In genomic region chr17:25592336-25592735, GRCm38 (mm10) we compare ENCODE assay signal across 15 mouse cellular contexts. TPM values are rescaled to one million over a fixed set of nuclear protein-coding genes. Genes with fewer than 3 reads are reported as not detected.
A peak's percentile ranks its signal among the peaks of the same experiment; 100 is the strongest.
DNase-seq lines count a peak whose midpoint lies in the region; ATAC-seq and TF ChIP-seq lines count a peak whose summit lies in the region.
"Had no signal": no experiment of that assay in that cellular context is flagged by ENCODE, and none has a peak within 500 bp of the region (broad histone marks: within the 10 kb centered on the region; RNA-seq: fewer than 3 reads in every experiment).

No protein-coding gene starts in this region.

- no peaks in the 10 kb centered on the region for H3K9me3 ChIP-seq in liver, embryonic 12.5 days (replicated peaks)
- H3K9me3 ChIP-seq in liver, postnatal 0 days (ENCODE audit: low read length): no peaks in the 10 kb centered on the region

- intact Hi-C loops in heart, postnatal 10 days (cut with DNase I): loop anchor here (10.0 kb wide), 1 partner anchor 212 kb away; the partner anchor contains the start of gene Fbxl16
- intact Hi-C loops in gastrocnemius, postnatal 36 days (cut with DNase I): no loop called here

- ATAC-seq in liver, embryonic 12.5 days: no peak
- ATAC-seq in liver, postnatal 0 days: no peak
- ATAC-seq in megakaryocyte, adult 5-6 weeks (ENCODE audit: poor library complexity, severe bottlenecking): no peak

- 0 out of 2 replicates have a peak overlapping the region, but pooled peaks have one; percentile 2 for H3K9ac ChIP-seq in liver, embryonic 12.5 days
- no peak overlapping the region for H3K9ac ChIP-seq in liver, postnatal 0 days (replicated peaks)
- H3K9ac ChIP-seq: forebrain, embryonic 12.5 days; limb, embryonic 15.5 days had no signal

- no peak overlapping the region for H3K27ac ChIP-seq in liver, embryonic 12.5 days
- no peak overlapping the region for H3K27ac ChIP-seq in liver, postnatal 0 days (ENCODE audit: low read depth)
- H3K27ac ChIP-seq: forebrain, embryonic 12.5 days; limb, embryonic 15.5 days had no signal

- H3K36me3 ChIP-seq in liver, embryonic 12.5 days: peaks cover 51% of the 10 kb centered on the region
- peaks cover 13% of the 10 kb centered on the region; the same call in 1 of the 2 replicates for H3K36me3 ChIP-seq in liver, postnatal 0 days (replicated peaks; ENCODE audit: insufficient read depth, low read length)

- no peak overlapping the region for H3K4me3 ChIP-seq in liver, embryonic 12.5 days
- H3K4me3 ChIP-seq in liver, postnatal 0 days (ENCODE audit: low read depth, low read length): no peak overlapping the region
- H3K4me3 ChIP-seq: forebrain, embryonic 12.5 days; limb, embryonic 15.5 days had no signal

- no peaks in the 10 kb centered on the region for H3K27me3 ChIP-seq in liver, embryonic 12.5 days (replicated peaks)
- H3K27me3 ChIP-seq in liver, postnatal 0 days (ENCODE audit: insufficient read depth, low read length): no peaks in the 10 kb centered on the region
- H3K27me3 ChIP-seq: forebrain, embryonic 12.5 days had no signal

- H3K4me1 ChIP-seq in liver, embryonic 12.5 days: 0 out of 2 replicates have a peak, but pooled peaks cover 11% of the 10 kb centered on the region
- H3K4me1 ChIP-seq in liver, postnatal 0 days (ENCODE audit: insufficient read depth): no peaks in the 10 kb centered on the region

- no peak overlapping the region for H3K4me2 ChIP-seq in liver, embryonic 12.5 days
- no peak overlapping the region for H3K4me2 ChIP-seq in liver, postnatal 0 days (ENCODE audit: low read depth, low read length)
- H3K4me2 ChIP-seq: forebrain, embryonic 12.5 days; limb, embryonic 15.5 days had no signal

- TF ChIP-seq EP300 in liver, postnatal 0 days (IDR thresholded peaks at IDR 0.05; ENCODE audit: low read depth): no peak

- peak; percentile 97 for DNase-seq in heart, adult 11 months
- no peak for DNase-seq in heart, postnatal 10 days
- DNase-seq in liver, postnatal 0 days: no peak
- peak; percentile 45 to 67 for DNase-seq in gastrocnemius, postnatal 36 days
- DNase-seq in thymus, postnatal 10 days (ENCODE audit: low spot score in 2 of 2): no peak
- no peak for DNase-seq in spleen, adult 12 weeks (ENCODE audit: low spot score)
- DNase-seq: adrenal gland, adult 8-10 months; kidney, adult 18-20 months; kidney, postnatal 14 days; lung, adult 18-20 months; right cerebral cortex, postnatal 14 days had no signal

- TF ChIP-seq CTCF in liver, postnatal 0 days (IDR thresholded peaks at IDR 0.05; ENCODE audit: low read depth): no peak

- 76% methylated on average over 6 of the region's 6 CpGs for WGBS in liver, embryonic 12.5 days (ENCODE audit: insufficient replicate concordance)
- 82% methylated on average over 6 of the region's 6 CpGs for WGBS in liver, postnatal 0 days (ENCODE audit: insufficient replicate concordance)

RNA-seq across cellular contexts. Expression of gene Lmf1, which starts 13.5 kb away (rescaled TPM):
- 10 to 100 TPM; 25.4 to 27.0 TPM for total RNA-seq in heart, postnatal 10 days (2021)
- 14.4 and 15.0 TPM in 2 replicates for polyA plus RNA-seq in liver, embryonic 12.5 days (2016; fragmentation: Nextera tagmentation; extraction: Ambion mirVana)
- polyA plus RNA-seq in liver, postnatal 0 days (2015; fragmentation: Nextera tagmentation; extraction: Ambion mirVana): 11.9 and 12.5 TPM in 2 replicates
- 10 to 100 TPM; 13.1 to 13.9 TPM for total RNA-seq in gastrocnemius, postnatal 36 days (2021)
- total RNA-seq in megakaryocyte, adult 5-6 weeks (2015): 37.8 and 38.4 TPM in 2 replicates
- 16.7 and 17.0 TPM in 2 replicates for total RNA-seq in megakaryocyte, adult 5-6 weeks (2017)

RNA-seq across cellular contexts. Expression of gene Sox8, which starts 21.9 kb away (rescaled TPM):
- under 1 TPM; 0.72 to 0.93 TPM for total RNA-seq in heart, postnatal 10 days (2021)
- polyA plus RNA-seq in liver, embryonic 12.5 days (2016; fragmentation: Nextera tagmentation; extraction: Ambion mirVana): 0.52 and 0.65 TPM in 2 replicates
- 0.08 TPM in 1 of 2 replicates, not detected in the other for polyA plus RNA-seq in liver, postnatal 0 days (2015; fragmentation: Nextera tagmentation; extraction: Ambion mirVana)
- 1 to 10 TPM; 1.9 to 2.0 TPM for total RNA-seq in gastrocnemius, postnatal 36 days (2021)
- total RNA-seq in megakaryocyte, adult 5-6 weeks (2015): not detected in 2 replicates
- not detected in 2 replicates for total RNA-seq in megakaryocyte, adult 5-6 weeks (2017)

Comparison
In these comparisons a context has a peak if more than half of its experiments do, and no peak if none do; other contexts are left out.
1. DNase-seq: peak in heart, adult 11 months (single experiment) and gastrocnemius, postnatal 36 days (2 of 2); none in heart, postnatal 10 days (0 of 2), liver, postnatal 0 days (single experiment), thymus, postnatal 10 days (0 of 2) and spleen, adult 12 weeks (single experiment).